Mouse (Mus musculus) liver, embryonic 14.5 days (tissue): Measurements from ENCODE around the gene Ascl5.

Experiments used
- CTCF ChIP-seq: IDR thresholded peaks from 2 replicates; pipeline ENCODE4 v1.5.1; 2016; ENCODE audit warnings: antibody characterized with exemption, low read depth, control low read depth
- EP300 ChIP-seq: IDR thresholded peaks from 2 replicates; pipeline ENCODE4 v1.6.1; 2016; ENCODE audit warnings: antibody characterized with exemption, low read depth

DNA sequence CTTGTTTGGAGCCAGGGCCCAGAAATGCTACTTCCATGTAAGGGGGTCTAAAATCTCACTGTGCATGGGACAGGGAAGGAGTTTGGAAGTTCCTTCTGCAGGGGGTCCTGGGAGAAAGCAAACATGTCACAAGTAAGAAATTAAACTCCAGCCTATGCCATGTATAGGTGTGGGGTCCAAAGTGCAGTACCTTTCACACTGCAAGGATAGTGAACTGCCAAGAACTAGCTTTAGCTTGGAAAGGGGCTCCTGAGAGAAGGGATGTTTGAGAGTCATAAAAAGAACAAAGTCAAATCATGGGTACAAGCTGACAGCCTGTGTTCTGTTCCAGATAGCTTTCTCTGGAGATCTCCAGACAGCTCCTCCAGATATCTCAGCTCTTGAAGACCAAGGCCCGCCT, 30.6 kb downstream of the Ascl5 start:
- TF ChIP-seq EP300, result no peak
- TF ChIP-seq CTCF, result no peak
